Mouse (Mus musculus): ENCODE results near the gene Spock1.
A peak's percentile ranks its signal among the peaks of the same experiment; 100 is the strongest.
"Not testable (repeated sequence)": the region's sequence is repeated elsewhere in the genome, so short reads cannot be mapped to it uniquely, and the experiment has no call there.

The Spock1 gene

GRCm38 (mm10) chr13:57603226-57603625 is 304.9 kb downstream of the Spock1 start:
- DNase-seq (ENCODE audit: low spot score in 2 of 2): no peak

GRCm38 (mm10) chr13:57595761-57596051 is 312.4 kb downstream of the Spock1 start:
- DNase-seq (ENCODE audit: low spot score in 2 of 2): no peak

DNA sequence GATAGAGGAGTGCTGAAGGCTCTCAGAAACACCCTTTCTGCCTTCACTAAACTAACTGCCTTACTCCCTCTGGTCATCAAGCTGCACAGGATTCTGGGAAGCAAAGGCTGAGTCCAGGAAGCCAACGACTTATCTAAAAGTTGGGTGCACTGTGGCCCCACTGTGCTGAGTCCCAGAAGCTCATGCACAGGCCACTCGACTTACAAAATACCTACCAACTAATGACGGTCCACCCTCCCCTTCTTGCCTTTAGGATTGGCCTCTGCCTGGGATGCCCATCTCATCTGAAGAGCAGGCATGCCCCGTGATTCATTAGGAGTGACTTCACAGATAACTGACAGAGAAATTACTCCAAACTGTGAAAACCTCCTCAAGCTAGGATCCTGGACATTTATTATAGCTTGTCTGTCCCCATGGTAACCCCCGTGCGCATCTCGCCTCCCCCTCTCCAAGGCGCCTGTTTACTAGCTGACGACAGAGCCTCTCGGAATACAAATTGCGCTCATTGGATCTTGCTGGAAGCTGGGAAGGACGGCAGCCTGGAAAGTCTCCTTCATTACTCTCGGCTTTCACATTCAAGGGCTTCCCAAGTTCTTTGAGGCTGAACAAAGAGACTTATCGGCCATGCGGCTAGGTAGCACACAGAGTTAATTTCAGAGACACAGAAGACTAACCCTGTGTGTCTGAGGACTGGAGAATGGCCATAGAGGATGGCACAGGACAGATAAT is 312.9 kb downstream of the Spock1 start:
- peak; percentile 39 to 70 for DNase-seq (ENCODE audit: low spot score in 2 of 2)

DNA sequence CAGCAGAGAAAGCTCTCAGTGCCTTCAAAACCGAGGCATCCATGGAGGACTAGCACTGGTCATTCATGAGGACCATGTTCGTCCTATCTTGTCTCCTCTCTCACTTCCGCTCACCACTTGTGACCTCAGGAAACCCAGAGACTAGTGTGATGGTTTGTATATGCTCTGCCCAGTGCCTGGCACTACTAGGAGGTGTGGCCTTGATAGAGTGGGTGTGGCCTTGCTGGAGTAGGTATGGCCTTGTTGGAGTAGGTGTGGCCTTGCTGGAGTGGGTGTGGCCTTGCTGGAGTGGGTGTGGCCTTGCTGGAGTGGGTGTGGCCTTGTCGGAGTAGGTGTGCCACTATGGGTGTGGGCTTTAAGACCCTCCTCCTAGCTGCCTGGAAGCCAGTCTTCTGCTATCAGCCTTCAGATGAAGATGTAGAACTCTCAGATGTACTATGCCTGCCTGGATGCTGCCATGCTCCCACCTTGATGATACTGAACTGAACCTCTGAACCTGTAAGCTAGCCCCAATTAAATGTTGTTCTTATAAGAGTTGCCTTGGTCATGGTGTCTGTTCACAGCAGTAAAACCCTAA is 318.7 kb downstream of the Spock1 start:
- not testable (repeated sequence) for DNase-seq (ENCODE audit: low spot score in 2 of 2)

- no peak for DNase-seq (ENCODE audit: low spot score in 2 of 2)
Measured at GRCm38 (mm10) chr13:57588558-57589273, 319.4 kb downstream of the Spock1 start.

- DNase-seq (ENCODE audit: low spot score in 2 of 2): no peak
Measured at GRCm38 (mm10) chr13:57585131-57585530, 323.0 kb downstream of the Spock1 start.

DNA sequence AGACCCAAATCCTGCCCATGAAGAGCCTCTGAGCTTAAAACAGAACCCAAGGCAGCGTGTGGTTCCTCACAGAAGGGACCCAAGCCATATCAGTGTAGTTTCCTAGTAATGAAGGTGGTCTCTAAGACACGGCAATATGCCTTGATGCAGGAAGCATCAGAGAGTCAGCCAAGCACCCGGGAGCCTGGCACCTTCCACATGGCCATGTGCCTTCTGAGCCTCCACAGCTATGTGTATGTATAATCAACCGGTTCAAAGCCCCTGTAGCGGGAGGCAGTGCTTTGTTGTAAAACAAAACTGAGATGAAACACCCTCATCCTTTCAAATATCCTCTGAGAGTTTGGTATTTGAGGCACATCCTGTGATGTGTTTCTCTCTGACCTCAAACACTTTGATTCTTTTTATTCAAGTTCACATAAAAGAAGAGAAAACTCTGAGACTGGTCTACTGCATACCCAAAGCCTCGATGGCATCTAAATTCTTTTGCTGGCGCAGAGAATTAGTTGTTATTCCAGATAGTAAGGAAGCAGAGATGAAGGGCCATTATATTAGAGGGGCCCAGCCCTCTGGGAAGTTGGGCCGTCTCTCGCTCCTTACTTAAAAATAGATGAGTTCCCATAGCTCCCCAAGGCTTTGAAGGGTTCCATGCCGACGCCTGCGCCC is 325.7 kb downstream of the Spock1 start:
- DNase-seq (ENCODE audit: low spot score in 2 of 2): no peak

DNA sequence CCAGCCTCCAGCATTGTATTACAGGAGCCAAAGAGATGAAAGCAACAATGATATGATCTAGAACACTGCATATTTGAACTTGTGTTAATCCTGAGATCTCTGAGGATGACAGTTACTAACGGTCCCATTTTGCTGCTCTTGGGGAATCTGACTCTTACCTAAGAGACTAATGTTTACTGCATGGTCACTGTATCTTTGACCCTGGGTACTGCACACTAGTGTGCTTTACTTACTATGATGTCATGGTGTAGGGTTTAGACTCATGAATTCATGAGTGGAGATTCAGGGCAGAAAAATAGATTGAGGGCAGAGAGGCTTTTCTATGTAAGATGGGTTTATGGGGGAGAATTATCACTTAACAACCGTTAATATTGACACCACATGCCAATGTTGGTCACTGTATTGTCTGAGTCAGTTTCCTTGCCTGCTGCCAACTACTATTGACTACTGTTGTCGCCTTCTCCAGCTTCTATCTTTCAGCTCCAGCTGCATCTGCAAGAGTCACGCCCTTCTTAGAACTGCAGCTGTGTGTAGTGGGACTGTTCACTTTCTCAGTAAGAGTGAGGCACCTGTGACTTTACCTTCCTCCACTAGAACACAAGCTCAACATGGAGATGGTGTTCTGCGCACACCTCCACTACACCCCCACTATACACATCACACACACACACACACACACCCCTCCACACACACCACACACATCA is 330.4 kb downstream of the Spock1 start:
- DNase-seq (ENCODE audit: low spot score in 2 of 2): no peak

GRCm38 (mm10) chr13:57573501-57573900 is 334.6 kb downstream of the Spock1 start:
- DNase-seq (ENCODE audit: low spot score in 2 of 2): no peak

- no peak for DNase-seq (ENCODE audit: low spot score in 2 of 2)
Measured at GRCm38 (mm10) chr13:57568404-57568803, 339.7 kb downstream of the Spock1 start.

GRCm38 (mm10) chr13:57555186-57555585 is 352.9 kb downstream of the Spock1 start:
- no peak for DNase-seq (ENCODE audit: low spot score in 2 of 2)

DNA sequence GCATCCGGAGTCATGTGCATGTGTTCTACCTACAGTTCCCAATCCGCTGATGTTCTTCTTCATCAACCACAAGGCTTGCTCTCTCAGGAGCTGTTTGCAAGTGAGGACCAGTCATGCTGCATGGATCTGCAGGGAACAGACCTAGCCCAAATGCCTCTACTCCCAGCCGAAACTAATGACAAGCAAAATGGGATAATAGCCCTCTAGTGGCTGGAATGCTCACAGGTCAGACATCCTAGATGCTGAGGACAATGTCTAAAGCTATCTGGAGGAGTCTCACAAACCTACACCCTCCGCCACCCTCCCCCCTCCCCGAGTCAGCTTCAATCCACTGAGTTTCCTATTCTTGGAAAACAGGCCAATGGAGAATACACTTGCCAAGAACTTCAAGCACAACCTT is 358.4 kb downstream of the Spock1 start:
- DNase-seq (ENCODE audit: low spot score in 2 of 2): no peak

- no peak for DNase-seq (ENCODE audit: low spot score in 2 of 2)
Measured at GRCm38 (mm10) chr13:57536988-57537547, 371.1 kb downstream of the Spock1 start.

GRCm38 (mm10) chr13:57534325-57534724 is 373.8 kb downstream of the Spock1 start:
- DNase-seq (ENCODE audit: low spot score in 2 of 2): peak in 1 of 2 experiments; percentile 29

DNA sequence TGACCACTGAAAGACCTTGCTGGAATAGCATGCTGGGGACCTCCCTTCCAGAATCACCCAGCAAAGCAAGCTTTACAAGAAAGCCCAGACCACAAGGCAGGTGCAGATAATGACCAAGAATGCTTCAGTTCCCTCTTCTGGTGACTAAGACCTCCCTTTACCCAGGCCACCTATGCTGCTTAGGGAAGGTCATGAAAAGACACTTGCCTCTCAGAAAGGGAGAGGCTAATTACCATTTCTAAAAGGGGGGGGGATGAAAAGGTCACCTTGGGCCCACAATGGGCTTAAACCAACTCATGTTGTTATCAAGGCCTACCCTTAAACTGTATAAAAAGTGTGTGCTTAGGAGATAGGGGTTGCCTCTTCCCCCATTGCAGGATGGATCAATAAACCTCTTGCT is 382.2 kb downstream of the Spock1 start:
- DNase-seq (ENCODE audit: low spot score in 2 of 2): no peak

- no peak for DNase-seq (ENCODE audit: low spot score in 2 of 2)
Measured at GRCm38 (mm10) chr13:57524546-57524945, 383.6 kb downstream of the Spock1 start.

- no peak for DNase-seq (ENCODE audit: low spot score in 2 of 2)
Measured at GRCm38 (mm10) chr13:57523366-57523765, 384.8 kb downstream of the Spock1 start.

GRCm38 (mm10) chr13:57522319-57522718 is 385.8 kb downstream of the Spock1 start:
- DNase-seq (ENCODE audit: low spot score in 2 of 2): peak in 1 of 2 experiments; percentile 26

- DNase-seq (ENCODE audit: low spot score in 2 of 2): peak in 1 of 2 experiments; percentile 25
Measured at GRCm38 (mm10) chr13:57521152-57521551, 387.0 kb downstream of the Spock1 start.

DNA sequence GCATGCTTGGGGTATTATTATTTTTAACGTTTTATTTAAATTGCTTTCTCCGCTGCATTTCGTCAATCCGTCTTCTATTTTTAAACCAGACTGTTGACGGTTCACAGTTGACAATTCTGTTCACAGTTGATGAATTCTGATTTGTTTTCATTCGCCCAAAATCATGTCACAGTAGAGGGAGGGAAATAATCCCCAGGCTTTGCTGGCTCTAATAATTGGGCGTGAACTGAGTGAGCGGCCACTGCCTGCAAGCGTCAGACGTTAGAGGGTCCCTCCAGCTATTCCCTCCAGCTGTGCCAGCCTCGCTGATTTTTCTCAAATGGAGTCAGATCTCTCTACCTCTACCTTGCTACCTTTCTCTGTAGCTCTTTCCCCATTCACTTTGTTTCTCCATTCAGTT is 388.3 kb downstream of the Spock1 start:
- no peak for DNase-seq (ENCODE audit: low spot score in 2 of 2)

- DNase-seq (ENCODE audit: low spot score in 2 of 2): no peak
Measured at GRCm38 (mm10) chr13:57515737-57516136, 392.4 kb downstream of the Spock1 start.

GRCm38 (mm10) chr13:57501552-57501951 is 406.6 kb downstream of the Spock1 start:
- DNase-seq (ENCODE audit: low spot score in 2 of 2): no peak

All from left cerebral cortex, adult 9 months (tissue).